Mouse (Mus musculus) CH12F3 (cell line): ENCODE data around the gene Ergic1.

Experiments
- in situ Hi-C: fragments of 300-500 bp; cut with MboI; formaldehyde crosslinking; loops from 2 replicates; pipeline ENCODE4 v1.14.3; 2020; ENCODE audit warnings: low sequenced_read_pairs

Gene Ergic1

GRCm38 (mm10) chr17:26535251-26536136 is 25.8 kb upstream of the Ergic1 start:
- in situ Hi-C loops = no loop called here

- in situ Hi-C loops = no loop called here
These were observed 23.4 kb upstream of the Ergic1 start for GRCm38 (mm10) chr17:26537722-26538471.

- in situ Hi-C loops = no loop called here
These were observed 21.2 kb upstream of the Ergic1 start for GRCm38 (mm10) chr17:26540083-26540482.

- in situ Hi-C loops = no loop called here
These were observed 16.8 kb upstream of the Ergic1 start for GRCm38 (mm10) chr17:26544319-26544963.

DNA sequence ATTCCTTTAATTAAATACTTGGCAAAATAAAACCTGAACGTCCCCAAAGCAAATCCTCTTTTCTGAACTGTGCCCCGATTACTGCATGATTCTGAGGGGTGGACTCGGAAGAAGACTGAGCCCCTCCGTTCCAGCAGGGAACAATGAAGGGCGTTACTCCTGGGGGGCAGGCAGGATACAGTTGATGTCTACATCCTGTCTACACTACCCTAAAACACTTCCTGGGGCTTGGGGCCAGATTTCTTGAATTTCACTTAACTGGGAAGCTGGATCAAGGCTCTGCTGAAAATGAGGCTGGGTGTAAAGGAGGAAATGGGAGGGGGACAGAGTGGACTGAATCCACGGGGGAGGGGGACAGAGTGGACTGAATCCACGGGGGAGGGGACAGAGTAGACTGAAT is 13.5 kb upstream of the Ergic1 start:
- in situ Hi-C loops = no loop called here

GRCm38 (mm10) chr17:26548566-26548965 is 12.7 kb upstream of the Ergic1 start:
- in situ Hi-C loops = no loop called here

GRCm38 (mm10) chr17:26549148-26549809 is 12.0 kb upstream of the Ergic1 start:
- in situ Hi-C loops = no loop called here

DNA sequence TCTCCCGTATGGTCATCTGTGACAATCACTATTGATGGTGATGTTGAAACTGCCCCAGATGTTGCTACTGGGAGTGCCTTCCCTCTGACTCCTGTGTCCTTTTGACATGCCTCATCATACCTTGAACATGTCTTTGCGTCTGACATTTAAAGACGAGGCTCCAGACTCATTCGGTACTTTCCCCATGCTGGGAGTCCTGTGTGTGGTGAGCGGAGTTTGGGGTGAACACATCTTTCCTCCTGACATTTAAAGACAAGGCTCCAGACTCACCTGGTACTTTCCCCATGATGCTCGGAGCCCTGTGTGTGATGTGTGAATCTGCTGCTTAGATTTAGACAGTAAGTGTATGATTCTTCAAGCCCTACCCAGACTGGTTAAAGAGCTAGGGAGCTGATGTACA is 10.2 kb upstream of the Ergic1 start:
- in situ Hi-C loops = no loop called here

- in situ Hi-C loops = no loop called here
These were observed 8.3 kb upstream of the Ergic1 start for GRCm38 (mm10) chr17:26553033-26553432.

DNA sequence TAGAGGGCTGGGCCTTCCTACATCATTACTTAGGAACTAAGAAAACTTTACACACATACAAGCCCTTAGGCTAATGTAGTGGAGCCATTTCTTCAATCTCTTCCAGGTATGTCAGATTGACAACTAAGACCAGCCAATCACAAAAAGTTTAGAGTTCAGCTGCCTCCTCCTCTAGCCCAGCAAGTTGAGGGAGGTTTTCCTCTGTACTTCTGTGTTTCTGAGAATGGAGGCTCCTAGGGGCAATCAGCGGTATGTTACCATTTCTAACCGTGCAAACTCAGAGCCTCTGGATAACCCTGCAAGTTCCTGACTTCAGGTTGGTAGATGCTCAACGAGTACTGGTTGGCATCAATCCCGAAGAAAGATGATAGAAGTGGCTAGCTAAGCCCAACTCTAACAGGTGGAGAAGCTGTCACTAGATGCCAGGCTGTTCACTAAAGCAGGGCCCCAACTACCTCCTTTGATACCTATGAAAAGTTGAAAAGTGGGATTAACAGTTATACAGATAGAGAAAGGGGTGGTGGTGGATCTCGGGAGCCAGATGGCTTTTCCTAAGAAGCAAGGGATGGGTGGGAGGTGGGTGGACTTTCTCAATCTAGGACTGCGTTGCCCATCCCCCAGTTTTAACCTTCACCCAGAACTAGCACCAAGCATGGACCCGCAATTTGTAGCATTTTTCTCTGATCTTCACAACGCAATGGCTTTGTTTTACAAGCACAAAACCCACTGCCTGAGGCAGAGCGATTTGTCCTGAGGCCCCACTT is 581 bp upstream of the Ergic1 start:
- in situ Hi-C loops = no loop called here

DNA sequence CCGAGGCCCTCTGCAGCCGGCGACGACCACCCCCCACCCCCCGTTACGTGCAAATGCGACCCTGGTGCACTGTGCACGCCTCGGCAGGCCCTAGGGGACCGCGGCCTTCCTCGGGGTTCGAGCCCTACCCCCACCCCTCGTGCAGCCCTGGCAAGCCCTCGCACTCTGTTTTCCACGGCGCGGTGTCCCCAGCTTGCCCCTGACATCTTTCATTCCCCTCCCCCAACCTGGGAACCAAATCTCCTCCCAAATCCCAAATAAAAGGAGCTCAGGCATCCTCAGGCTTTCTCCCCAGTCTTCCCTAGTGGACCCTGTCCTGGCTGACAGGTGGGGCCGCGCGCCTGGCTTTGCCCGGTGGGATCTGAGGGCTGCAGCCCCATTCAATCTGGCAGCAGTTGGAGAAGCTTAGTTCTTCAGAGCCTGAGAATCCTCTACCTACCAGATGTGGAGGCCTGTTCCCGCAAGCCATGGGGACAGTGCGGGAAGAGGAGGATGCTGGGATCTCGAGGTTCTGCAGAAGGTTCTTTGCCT is 427 bp downstream of the Ergic1 start, which contains the start of gene Dusp1:
TSS of gene Dusp1 (minus strand) at position 478 of the 531 bp plus-strand sequence.
- in situ Hi-C loops = no loop called here

- in situ Hi-C loops = no loop called here
These were observed 1.0 kb downstream of the Ergic1 start for GRCm38 (mm10) chr17:26562292-26562691.

DNA sequence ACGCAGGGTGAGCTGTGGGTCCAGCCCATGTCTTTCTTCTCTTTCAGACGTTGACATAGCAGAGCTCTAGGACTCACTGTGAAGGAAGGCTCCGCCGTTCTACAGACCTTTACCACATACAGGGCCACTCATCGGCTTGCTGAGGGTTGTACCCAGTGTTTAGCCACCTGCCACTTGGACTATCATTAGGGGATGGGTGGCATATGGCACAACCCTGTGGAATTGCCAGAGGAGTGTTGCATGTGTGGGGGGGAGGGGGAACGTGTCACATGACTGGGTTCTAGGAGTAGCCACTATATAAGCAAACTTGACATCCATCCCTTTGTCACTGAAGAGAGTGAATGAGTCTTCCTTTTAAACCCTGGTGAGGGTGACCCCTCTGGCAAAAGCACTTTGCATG is 2.2 kb downstream of the Ergic1 start:
- in situ Hi-C loops = no loop called here

GRCm38 (mm10) chr17:26564439-26564838 is 3.1 kb downstream of the Ergic1 start:
- in situ Hi-C loops = no loop called here

GRCm38 (mm10) chr17:26567142-26567817 is 6.0 kb downstream of the Ergic1 start:
- in situ Hi-C loops = no loop called here

DNA sequence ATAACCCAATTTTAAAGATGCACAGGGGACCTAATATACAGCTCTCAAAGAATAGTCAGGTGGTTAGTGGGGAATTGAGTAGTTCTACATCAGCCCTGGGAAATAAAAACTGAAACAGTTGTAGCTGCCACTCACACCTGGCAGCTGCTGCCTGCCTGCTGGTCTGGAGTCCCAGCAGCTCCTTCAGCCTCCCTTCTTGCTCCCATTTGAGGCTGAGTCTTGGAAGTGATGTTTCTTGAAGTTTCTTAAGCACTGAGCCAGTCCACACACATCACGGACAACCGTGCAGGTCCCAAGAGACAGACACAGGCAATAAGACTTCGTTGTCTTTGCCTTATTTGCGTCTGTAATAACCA is 6.5 kb downstream of the Ergic1 start:
- in situ Hi-C loops = no loop called here

- in situ Hi-C loops = no loop called here
These were observed 8.5 kb downstream of the Ergic1 start for GRCm38 (mm10) chr17:26569594-26570350.

GRCm38 (mm10) chr17:26570651-26571118 is 9.4 kb downstream of the Ergic1 start:
- in situ Hi-C loops = no loop called here

DNA sequence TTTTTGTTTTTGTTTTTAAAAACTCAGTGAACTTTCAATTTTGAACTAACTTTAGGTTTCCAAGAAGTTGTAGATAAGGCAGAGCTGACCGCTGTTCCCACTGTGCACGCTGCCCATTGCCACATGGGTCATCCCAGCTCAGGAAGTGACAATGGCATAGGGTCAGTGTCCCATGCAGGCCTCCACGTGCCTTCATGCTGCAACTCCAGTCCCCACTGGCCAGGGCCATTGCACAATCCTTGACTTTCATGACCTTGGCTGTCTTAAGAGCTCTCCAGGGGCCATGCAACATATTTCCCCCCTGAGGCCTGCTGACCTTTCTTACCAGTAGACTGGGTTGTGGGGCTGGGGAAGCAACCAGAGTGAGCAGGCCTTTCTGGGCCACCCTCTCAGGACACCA is 10.1 kb downstream of the Ergic1 start:
- in situ Hi-C loops = no loop called here
